Mouse (Mus musculus) adrenal gland, postnatal 25 days (tissue): ENCODE data around the gene Atrip. TPM values are rescaled to one million over a fixed set of nuclear protein-coding genes. Genes with fewer than 3 reads are reported as not detected.

ENCODE experiments used
- DNase-seq: peaks from one replicate; pipeline ENCODE4 v3.0.0; 2021; ENCODE audit warnings: mixed read lengths
- total RNA-seq: library from RNA; stranded (reverse); gene quantifications from 2 replicates; pipeline ENCODE4 v1.2.3, GENCODE M21; 2021

The Atrip gene
- total RNA-seq, 1 experiment from 2014 or later = 20.5 TPM

GRCm38 (mm10) chr9:109038086-109038895 is 35.6 kb downstream of the Atrip start, which contains the start of gene Shisa5:
Shisa5 (plus strand) TSS chr9:109038565.
- DNase-seq = peak; percentile 88

- DNase-seq = no peak
Measured at GRCm38 (mm10) chr9:109032435-109032834, 41.5 kb downstream of the Atrip start.

DNA sequence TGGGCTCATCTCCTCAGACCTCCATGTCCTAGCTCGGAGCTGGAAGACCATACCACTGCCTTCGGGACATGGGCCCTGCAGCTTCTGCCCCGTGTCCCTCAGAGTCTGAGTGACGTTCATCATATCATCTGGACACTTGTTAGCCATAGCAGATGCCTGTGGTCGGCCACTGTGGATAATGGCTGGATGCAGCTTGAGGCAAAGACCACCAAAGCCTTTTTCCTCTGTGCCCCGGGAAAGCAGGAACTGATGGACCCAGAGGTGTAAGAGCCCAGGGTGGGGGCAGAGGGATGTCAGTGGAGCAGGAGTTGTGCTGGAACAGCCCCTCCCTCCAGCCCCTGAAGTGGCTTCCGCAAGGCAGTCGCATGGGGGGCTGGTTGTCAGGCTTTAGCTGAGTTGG is 42.2 kb downstream of the Atrip start:
- DNase-seq = no peak

- no peak for DNase-seq
Measured at GRCm38 (mm10) chr9:109031001-109031400, 42.9 kb downstream of the Atrip start.

DNA sequence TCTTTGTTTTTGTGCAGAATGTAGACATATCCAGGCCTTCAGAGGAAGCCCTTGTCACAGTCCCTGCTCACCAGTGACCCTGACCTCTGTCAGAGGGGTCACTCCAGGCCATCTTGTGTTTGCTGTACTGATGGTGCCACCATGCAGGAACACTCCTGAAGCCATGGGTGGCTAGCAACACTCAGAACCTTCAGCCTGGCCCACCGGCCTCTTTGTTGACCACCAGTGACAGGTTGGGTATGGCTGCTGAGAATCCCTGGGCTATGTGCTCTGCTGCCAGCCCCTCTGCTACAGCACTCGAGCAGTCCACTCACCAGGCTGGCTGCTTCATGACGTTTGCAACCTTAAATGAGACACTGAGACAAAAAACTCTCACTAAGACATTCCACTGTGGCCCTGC is 43.6 kb downstream of the Atrip start:
- no peak for DNase-seq

GRCm38 (mm10) chr9:109028919-109029318 is 45.0 kb downstream of the Atrip start:
- no peak for DNase-seq

DNA sequence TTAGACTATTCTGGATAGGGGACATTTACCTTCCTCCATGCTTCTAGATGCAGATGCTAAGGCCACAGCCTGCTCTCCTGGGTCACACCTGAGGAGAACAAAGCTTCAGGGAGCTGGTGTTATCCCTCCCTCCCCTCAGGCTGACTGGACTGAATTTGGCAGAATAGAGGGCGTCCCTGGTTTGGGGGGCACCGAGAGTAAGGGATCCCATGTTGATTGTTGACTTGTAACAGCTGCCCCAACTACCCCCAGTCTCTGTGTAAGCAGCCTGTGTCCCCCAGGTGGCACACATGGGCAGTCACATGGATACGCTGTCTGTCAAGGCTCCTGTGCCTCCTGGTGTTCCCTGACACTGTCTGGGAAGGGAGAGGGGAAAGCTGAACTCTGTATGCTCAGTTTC is 45.5 kb downstream of the Atrip start:
- no peak for DNase-seq

GRCm38 (mm10) chr9:109027521-109027920 is 46.4 kb downstream of the Atrip start:
- no peak for DNase-seq

GRCm38 (mm10) chr9:109022866-109023685 is 50.8 kb downstream of the Atrip start:
- DNase-seq = no peak

GRCm38 (mm10) chr9:109021428-109021827 is 52.5 kb downstream of the Atrip start:
- no peak for DNase-seq

- no peak for DNase-seq
Measured at GRCm38 (mm10) chr9:109016973-109017604, 56.8 kb downstream of the Atrip start.

DNA sequence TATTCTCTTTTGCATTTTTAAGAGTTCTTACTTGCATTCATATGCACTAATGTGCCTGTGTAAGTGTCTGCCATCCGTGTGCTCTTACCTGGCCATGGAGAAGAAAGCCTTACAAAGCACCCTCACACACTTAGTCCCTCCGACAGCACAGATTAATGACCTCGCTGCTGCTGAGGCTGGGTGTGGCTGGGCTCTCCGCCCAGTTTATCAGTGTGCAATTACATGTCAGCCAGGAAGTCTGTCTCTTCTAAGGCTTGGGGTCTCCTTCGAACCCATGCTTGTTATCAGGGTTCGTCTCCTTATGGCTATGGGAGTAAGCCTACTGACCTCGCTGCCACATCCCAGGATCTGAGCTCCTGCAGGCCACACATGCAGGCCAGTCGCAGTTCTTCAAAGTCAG is 58.5 kb downstream of the Atrip start:
- DNase-seq = no peak

GRCm38 (mm10) chr9:109010316-109010690 is 63.6 kb downstream of the Atrip start:
- no peak for DNase-seq

DNA sequence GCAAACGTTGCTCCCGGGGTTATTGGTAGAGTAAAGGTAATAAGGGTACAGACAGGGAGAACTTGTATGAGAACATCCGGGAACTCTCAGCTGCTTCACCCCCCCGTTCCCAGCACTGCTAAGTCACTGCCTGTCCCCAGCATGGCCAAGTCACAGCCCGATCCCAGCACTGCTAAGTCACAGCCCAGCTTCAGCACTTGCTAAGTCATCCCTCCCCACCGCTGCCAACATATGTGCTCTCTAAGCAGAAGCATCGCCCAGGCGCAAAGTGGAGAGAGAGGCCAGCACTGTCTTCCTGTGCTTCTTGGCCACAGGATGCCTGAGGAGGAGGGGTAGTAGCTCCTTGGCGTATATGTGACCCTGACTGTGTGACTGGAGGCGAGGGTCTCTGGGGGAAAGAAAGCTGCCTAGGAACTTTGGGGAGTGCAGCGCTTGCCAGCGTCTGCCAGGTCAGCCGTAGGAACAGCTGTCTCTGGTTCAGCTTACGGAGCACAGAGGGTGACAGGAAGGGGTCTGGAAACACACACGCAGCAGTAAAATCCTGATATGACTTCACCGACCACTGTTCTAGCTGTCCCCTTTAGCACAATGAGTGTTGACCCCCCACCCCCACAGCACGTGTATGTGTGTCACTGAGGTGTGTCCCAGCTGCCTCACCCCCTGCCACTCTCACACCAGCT is 64.1 kb downstream of the Atrip start:
- DNase-seq = peak; percentile 23

DNA sequence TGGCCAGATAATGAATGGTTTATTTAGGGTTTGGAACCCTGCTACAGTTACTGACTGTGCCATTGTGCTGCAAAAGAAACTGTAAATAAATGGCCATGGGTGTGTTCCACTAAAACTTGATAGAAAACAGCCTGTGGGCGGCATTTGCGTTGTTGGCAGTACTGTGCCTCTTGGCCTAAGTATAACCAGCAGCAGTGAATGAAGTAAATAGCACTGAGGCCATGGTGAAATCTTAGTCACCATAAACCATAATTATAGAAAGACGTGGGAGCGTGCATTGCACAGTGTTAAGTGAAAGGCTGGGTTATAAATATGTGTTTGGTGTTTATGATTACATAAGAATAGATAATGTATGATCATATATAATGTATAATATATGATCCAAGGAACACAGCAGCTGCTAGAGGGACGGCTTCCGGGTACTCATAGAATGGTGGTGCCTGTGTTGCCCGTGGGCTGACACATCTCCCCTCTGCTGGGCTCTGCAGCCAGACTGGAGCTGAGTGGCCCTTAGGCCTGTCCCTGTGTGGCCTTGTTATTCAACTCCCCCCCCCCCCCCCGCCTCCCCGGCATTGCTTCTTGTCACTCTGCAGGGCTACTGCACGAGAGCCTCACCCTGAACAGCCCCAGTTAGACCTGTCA is 64.8 kb downstream of the Atrip start:
- DNase-seq = no peak

DNA sequence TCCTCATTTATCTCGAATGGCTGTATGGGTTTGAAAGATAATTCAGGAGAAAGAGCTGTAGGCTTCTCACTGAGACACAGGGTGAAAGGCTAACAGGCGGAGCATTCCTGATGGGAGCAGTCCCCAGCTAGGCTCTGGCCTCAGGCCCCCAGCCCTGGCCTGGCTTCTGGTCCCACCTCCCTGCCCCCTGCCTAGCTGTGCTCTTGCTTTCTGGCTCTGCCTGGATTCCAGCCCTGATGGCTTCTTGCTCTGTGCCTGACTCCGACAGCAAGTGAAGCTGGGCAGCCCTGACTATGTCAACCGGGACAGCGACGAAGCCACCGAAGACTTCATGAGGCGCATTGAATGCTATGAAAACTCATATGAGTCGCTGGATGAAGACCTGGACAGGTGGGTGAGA is 65.8 kb downstream of the Atrip start:
- DNase-seq = no peak

Other genes with a start within 250 kb of the Atrip start
- gene Celsr3, start 247.8 kb downstream of the Atrip start, total RNA-seq = 4.2 and 5.5 TPM in 2 replicates
- gene Slc26a6, start 220.8 kb downstream of the Atrip start, total RNA-seq = 10.3 and 16.4 TPM in 2 replicates
- gene Tmem89, start 159.5 kb downstream of the Atrip start, total RNA-seq = not detected in 2 replicates
- gene Uqcrc1, start 137.5 kb downstream of the Atrip start, total RNA-seq = 577 and 589 TPM in 2 replicates
- gene Col7a1, start 120.5 kb downstream of the Atrip start, total RNA-seq = 3.5 and 6.3 TPM in 2 replicates
- 0.82 TPM in 1 of 2 replicates, not detected in the other for gene Ucn2, start 88.1 kb downstream of the Atrip start, total RNA-seq
- gene Pfkfb4, start 82.3 kb downstream of the Atrip start, total RNA-seq = 4.5 and 6.5 TPM in 2 replicates
- 119 TPM in 2 replicates for gene Shisa5, start 35.6 kb downstream of the Atrip start, total RNA-seq
- 18.8 and 23.3 TPM in 2 replicates for gene Trex1, start 14.4 kb downstream of the Atrip start, total RNA-seq
- gene Ccdc51, start 8.4 kb upstream of the Atrip start, total RNA-seq = 15.7 and 21.0 TPM in 2 replicates
- 370 and 418 TPM in 2 replicates for gene Tma7, start 8.5 kb upstream of the Atrip start, total RNA-seq
- 122 and 223 TPM in 2 replicates for gene Plxnb1, start 21.3 kb upstream of the Atrip start, total RNA-seq
- gene Fbxw21, start 87.9 kb upstream of the Atrip start, total RNA-seq = not detected in 2 replicates
- not detected in 2 replicates for gene Fbxw13, start 121.9 kb upstream of the Atrip start, total RNA-seq
- not detected in 2 replicates for gene Fbxw20, start 160.6 kb upstream of the Atrip start, total RNA-seq
- not detected in 2 replicates for gene Fbxw14, start 213.6 kb upstream of the Atrip start, total RNA-seq